Mouse (Mus musculus): ENCODE measurements around the gene Gramd1c.

The Gramd1c gene

GRCm38 (mm10) chr16:43963291-43963690, 99.9 kb downstream of the Gramd1c start:
- in situ Hi-C loops (cut with MboI), result no loop called here

DNA sequence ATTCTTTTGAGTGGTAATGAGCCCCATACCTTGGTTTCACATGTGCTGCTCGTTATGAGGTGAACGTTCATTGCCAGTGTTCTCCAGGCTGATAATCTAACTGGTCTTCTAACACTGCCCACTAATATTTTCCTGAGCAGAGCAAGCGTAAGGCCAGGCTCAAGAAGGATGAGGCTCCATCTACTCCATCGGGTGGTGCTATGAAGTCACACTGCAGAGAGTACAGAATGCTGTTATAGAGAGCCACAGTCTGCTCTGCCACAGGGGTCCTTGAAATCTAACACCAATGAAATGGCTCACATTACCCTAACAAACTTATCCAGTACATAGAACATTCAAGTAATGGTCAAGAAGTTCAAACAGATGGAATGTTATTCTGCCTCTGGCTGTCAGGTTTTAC, 105.1 kb downstream of the Gramd1c start:
- in situ Hi-C loops (cut with MboI), result no loop called here

DNA sequence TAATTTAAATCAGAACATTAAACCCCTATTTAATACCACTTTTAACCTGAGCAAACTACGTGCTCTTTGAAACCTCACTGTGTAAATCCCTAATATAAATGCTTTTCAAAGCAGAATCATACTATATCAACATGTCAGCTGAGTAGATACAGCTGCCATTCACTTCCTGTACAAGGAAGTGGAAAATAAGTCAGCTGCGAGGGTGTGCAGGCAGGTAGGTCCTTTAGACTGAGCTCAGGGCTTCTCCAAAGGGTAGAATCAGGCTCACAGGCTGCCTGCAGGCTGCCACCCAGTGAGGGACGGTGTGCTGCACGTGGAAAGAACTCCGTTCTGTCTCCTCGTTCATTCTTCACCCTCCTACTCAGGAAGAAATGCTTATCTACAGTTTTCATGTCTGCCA, 108.2 kb downstream of the Gramd1c start:
- in situ Hi-C loops (cut with MboI), result no loop called here

DNA sequence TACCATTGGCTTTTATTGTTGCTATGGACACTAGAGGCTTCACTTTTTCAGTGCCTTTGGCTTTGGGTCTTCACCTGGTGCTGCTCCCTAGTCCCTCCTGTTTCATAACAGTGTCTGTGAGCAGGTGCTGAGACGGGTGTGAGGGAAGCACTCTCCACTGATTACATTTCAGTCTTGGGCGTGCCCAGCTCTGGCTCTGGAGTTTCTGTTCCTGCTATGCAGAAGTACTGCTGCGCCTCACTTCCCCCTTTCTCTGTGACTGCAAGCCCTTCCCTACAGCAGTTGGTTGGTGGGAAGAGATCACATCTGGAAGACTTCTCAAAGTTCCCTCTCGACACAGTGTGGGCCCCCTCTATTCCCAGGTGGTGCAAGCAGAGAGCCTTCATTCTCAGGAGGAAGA, 111.6 kb downstream of the Gramd1c start:
- in situ Hi-C loops (cut with MboI), result no loop called here

DNA sequence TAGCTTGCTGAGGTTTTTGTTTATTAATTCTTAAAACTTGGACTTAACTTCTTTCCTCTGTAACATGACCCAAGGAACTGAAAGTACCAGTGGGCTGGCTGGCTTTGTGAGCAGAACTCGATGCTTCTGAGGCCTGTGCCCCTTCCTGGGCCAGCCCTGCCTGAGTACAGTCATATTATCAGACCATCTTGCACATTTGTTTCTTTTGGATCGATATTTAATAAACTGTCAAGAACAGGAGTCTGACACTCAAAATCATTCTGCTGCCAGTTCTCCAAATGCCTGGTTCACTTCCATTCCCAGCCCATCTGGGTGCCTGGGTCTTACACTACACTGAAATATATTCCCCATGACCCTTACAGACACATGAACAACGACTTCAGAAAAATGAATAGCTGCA, 117.3 kb downstream of the Gramd1c start:
- in situ Hi-C loops (cut with MboI), result no loop called here

- in situ Hi-C loops (cut with MboI), result no loop called here
Measured at GRCm38 (mm10) chr16:43945351-43945750, 117.8 kb downstream of the Gramd1c start.

DNA sequence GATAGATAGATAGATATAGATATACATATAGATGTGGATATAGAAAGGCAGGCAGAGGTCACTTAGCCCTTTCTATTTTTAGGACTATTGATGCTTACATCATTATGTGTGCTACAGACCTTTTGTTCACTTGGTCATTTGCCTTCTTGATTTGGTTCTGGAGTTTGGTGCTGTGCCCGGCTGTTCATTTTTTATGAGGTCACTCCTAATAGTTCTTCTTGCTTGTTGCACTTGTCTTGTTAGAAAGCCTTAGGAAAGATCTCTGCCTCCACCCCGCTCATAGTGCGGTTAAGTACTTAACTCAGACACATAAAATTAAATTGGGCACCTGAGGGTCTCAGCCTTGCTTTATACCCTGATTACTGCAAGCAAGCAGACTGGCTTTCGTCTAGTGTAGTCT, 122.3 kb downstream of the Gramd1c start:
- in situ Hi-C loops (cut with MboI), result no loop called here

DNA sequence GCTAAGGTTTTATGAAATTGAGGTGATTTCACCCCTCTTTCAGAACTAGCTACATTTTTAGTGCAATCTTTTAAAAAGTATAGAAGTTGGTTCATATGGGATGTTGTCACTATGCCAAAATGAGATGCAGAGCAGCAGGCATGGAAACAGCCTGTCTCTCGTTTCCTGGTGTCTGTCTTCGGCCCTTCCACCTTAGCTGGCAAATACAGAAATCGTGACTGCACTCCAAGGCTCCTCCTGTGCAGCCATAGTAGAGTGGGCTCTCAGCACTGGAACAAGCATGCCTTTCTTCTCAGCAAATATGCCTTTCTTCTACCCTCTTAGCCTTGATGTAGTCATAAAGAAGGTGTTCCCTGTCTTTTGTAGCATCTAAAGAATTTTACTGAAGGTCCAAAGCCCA, 127.3 kb downstream of the Gramd1c start:
- in situ Hi-C loops (cut with MboI), result no loop called here

DNA sequence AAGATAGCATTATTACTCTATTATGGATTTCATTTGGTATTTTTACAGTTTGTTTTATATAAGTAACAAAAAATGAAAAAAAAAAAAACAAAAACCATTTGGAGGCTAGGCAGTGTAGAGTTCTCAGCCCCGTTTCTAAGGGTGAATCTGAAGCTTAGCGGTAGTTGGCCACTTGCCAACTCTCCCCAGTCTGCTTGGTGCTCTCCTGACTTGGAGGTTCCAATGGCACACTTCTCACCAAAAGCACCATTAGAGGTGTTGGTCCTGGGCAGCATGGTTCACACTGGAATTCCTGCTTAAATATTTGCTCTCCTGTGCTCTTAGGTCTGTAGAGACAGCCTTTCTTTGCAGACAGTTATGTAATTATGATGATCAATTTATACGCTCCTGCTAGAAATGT, 127.8 kb downstream of the Gramd1c start:
- in situ Hi-C loops (cut with MboI), result no loop called here

DNA sequence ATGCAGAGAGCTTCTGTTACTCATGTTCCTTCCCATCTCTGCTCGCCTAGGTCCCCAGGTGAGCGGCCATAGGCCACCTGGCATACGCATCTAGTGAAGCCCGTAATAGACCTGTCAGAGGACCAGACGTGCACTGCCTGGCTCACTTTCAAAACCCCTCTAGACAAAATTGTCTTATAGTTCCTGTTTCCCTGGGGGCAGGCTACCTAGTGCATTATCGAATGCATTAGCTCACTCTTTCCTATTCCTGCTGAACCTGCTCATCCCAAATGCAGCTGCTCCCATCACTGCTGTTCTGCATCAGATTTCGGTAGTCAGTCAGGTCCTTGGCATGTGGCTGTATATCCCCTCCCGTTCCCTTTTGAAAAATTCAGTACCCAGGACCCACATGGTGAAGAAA, 128.3 kb downstream of the Gramd1c start:
- in situ Hi-C loops (cut with MboI), result no loop called here

DNA sequence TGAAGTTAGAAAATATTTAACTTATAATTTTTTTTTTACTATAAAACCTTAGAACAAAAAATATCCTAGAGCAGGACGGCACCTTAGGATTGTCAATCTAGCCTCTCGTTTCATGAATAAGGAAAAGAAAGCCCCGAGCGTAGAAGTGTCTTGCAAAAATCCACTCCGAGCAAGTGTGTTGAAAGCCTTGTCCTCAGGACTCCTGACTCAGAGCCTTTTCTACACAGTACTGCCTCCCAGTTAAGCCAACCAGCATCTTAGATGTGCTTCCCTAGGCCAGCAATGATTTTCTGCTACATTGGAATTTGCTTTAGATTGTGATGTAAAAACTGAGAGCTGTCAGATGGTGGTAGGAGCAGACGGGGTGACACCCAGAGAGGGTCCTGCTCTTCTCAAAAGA, 130.1 kb downstream of the Gramd1c start:
- in situ Hi-C loops (cut with MboI), result no loop called here

DNA sequence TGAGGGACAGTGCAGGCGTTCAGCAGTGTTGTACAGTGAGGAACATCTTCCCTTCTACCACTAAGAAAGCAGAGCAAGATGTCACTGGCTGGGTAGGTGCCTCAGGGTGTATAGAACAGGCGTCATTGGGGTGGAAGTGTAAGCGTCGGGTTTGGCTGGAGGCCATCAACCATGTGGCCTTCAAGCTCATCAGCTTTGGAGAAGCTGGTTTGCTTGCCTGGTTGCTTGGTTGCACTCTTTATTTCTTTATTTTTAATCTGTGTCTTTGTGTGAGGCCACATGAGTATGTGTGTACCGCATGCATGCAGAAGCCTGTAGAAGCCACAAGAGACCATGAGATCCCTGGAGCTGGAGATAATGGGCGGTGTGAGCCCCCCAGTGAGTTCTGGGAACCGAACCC, 130.8 kb downstream of the Gramd1c start:
- in situ Hi-C loops (cut with MboI), result no loop called here

DNA sequence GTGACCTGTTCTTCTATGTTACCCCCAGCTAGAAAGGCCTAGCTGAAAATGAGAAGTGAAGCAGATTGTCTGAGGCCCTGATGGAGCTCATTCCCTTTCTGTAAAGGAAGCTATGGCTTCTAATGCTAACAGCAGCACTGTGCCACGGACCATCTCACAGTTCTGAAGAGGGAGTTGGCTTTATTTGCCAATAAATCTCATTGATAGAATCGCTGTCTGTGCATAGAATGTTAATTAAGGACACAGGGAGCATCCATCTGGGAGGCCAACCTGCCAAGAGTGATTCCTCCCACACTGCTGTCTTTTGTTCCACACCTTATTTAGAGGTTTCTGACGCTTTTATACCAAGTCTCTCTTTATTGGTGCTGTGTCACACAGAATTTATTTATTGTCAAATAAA, 131.6 kb downstream of the Gramd1c start:
- in situ Hi-C loops (cut with MboI), result no loop called here

DNA sequence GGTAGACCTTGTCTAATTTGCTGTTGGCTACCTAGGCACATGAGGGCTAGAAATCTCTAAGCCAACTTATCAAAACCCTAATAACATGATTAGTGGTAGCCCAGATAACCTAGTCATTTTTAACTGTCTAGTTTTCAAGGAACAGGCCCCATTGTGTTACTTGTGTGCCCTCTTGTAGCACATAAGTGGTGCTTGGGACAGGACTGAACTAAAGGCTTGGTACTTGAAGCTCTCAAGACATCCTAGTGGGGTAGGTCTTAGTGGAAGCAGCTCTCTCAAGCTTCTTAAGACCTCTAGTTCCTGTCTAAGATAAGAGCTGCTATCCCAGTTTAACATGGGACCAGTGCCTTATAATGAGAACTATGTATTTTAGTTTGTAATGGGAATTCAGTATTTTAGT, 132.6 kb downstream of the Gramd1c start:
- in situ Hi-C loops (cut with MboI), result no loop called here

Data from mature B cell (primary cell).